Comparison of ENCODE assay signal across 23 mouse cellular contexts in genomic region chr1:74169721-74170120, GRCm38 (mm10). TPM values are rescaled to one million over a fixed set of nuclear protein-coding genes. Genes with fewer than 3 reads are reported as not detected.
"Had no signal": no experiment of that assay in that cellular context is flagged by ENCODE, and none has a peak within 500 bp of the region (broad histone marks: within the 10 kb centered on the region; RNA-seq: fewer than 3 reads in every experiment).

No protein-coding gene starts in this region.

- H3K27me3 ChIP-seq: neural tube, embryonic 13.5 days; neural tube, embryonic 15.5 days; stomach, embryonic 15.5 days had no signal

- H3K4me3 ChIP-seq: neural tube, embryonic 13.5 days; neural tube, embryonic 15.5 days; stomach, embryonic 15.5 days had no signal

- H3K27ac ChIP-seq: neural tube, embryonic 13.5 days; neural tube, embryonic 15.5 days; stomach, embryonic 15.5 days; stomach, postnatal 0 days had no signal

- H3K36me3 ChIP-seq: neural tube, embryonic 13.5 days; neural tube, embryonic 15.5 days; stomach, embryonic 15.5 days had no signal

- H3K9ac ChIP-seq: neural tube, embryonic 13.5 days; neural tube, embryonic 15.5 days; stomach, embryonic 15.5 days had no signal

- H3K4me1 ChIP-seq: neural tube, embryonic 13.5 days; neural tube, embryonic 15.5 days; stomach, embryonic 15.5 days had no signal

- H3K4me2 ChIP-seq: neural tube, embryonic 13.5 days; neural tube, embryonic 15.5 days; stomach, embryonic 15.5 days had no signal

- DNase-seq: retina, postnatal 1 day; right cerebral cortex, adult 18-20 months; right cerebral cortex, postnatal 14 days; right cerebral cortex, postnatal 25 days; right cerebral cortex, postnatal 4 days; spleen, adult 18-20 months; thymus, adult 18-20 months; thymus, adult 2 months; thymus, postnatal 14 days; thymus, postnatal 25 days; thymus, postnatal 36 days; thymus, postnatal 4 days had no signal

- H3K9me3 ChIP-seq: neural tube, embryonic 13.5 days; neural tube, embryonic 15.5 days; stomach, embryonic 15.5 days had no signal

RNA-seq across cellular contexts. Expression of gene Cxcr2, which starts 15.9 kb away (rescaled TPM):
- polyA plus RNA-seq: testis, adult 2 months had no signal

RNA-seq across cellular contexts. Expression of gene Cxcr1, which starts 24.7 kb away (rescaled TPM):
- polyA plus RNA-seq: neural tube, embryonic 13.5 days; neural tube, embryonic 14.5 days; neural tube, embryonic 15.5 days; small intestine, adult 2 months; stomach, embryonic 14.5 days; stomach, embryonic 15.5 days; stomach, embryonic 16.5 days; testis, adult 2 months; thymus, adult 2 months; thymus, postnatal 0 days; urinary bladder, adult 2 months had no signal

RNA-seq across cellular contexts. Expression of gene Rufy4, which starts 44.4 kb away (rescaled TPM):
- polyA plus RNA-seq: small intestine, adult 2 months had no signal
